Mouse (Mus musculus): ENCODE measurements around the gene Calm5.

DNA sequence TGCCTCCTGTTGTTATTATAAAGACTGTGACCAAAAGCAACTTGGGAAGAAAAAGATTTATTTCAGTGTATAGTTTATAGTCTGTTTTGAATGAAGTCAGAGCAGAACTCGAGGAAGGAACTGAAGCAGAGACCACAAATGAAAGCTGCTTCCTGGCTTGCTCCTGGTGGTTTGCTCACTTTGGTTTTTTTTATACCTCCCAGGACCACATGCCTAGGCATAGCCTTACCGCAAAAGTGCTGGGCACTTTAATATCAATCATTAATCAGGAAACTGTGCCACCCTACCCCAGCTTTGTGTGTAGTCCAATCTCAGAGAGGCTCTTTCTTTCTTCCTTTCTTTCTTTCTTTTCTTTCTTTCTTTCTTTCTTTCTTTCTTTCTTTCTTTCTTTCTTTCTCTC lies 21.5 kb upstream of the Calm5 start:
- TF ChIP-seq TAL1 (IDR thresholded peaks at IDR 0.05; ENCODE audit: low read length), result no peak
- TF ChIP-seq GATA1 (IDR thresholded peaks at IDR 0.05; ENCODE audit: low read length), result no peak

Data from erythroblast, embryonic 14.5 days (primary cell).